Mouse (Mus musculus) heart, embryonic 15.5 days (tissue): ENCODE results near the gene Grcc10. TPM values are rescaled to one million over a fixed set of nuclear protein-coding genes. Genes with fewer than 3 reads are reported as not detected.

ENCODE experiments used
- ATAC-seq: fragments of 200-750 bp; cut with Nextera tagmentation; replicated peaks from 2 replicates; pipeline ENCODE4 v1.8.0; 2017; ENCODE audit warnings: low read depth, moderate TSS enrichment; ENCODE audit not compliant: insufficient number of reproducible peaks, insufficient read depth, low FRiP score
- H3K27ac ChIP-seq: fragments of 300-500 bp; sonication (generic); 2 replicates; pipeline ENCODE4 v1.5.1; 2015; ENCODE audit warnings: mild to moderate bottlenecking, inconsistent platforms
- H3K27me3 ChIP-seq: fragments of 300-500 bp; sonication (generic); 2 replicates; pipeline ENCODE4 v1.6.1; 2015; ENCODE audit warnings: inconsistent platforms
- H3K36me3 ChIP-seq: fragments of 300-500 bp; sonication (generic); 2 replicates; pipeline ENCODE4 v1.6.1; 2015; ENCODE audit warnings: mild to moderate bottlenecking, inconsistent platforms
- H3K4me1 ChIP-seq: fragments of 300-500 bp; sonication (generic); replicated peaks from 2 replicates; pipeline ENCODE4 v1.6.1; 2015; ENCODE audit warnings: inconsistent platforms
- H3K4me2 ChIP-seq: fragments of 300-500 bp; sonication (generic); 2 replicates; pipeline ENCODE4 v1.6.1; 2015; ENCODE audit warnings: inconsistent platforms, mild to moderate bottlenecking, moderate library complexity
- H3K4me3 ChIP-seq: fragments of 300-500 bp; sonication (generic); 2 replicates; pipeline ENCODE4 v1.5.1; 2015; ENCODE audit warnings: mild to moderate bottlenecking, inconsistent platforms
- H3K9ac ChIP-seq: fragments of 300-500 bp; sonication (generic); 2 replicates; pipeline ENCODE4 v1.6.1; 2015; ENCODE audit warnings: mild to moderate bottlenecking, inconsistent platforms
- H3K9me3 ChIP-seq: fragments of 300-500 bp; sonication (generic); replicated peaks from 2 replicates; pipeline ENCODE4 v1.6.1; 2016; ENCODE audit warnings: inconsistent platforms
- WGBS: fragments of 180-500 bp; shearing (Covaris S2); methylation state at CpG from one replicate; pipeline ENCODE4 v1.1.7; 2015; ENCODE audit warnings: mixed read lengths; 5-methylcytosine and 5-hydroxymethylcytosine counted together
- polyA plus RNA-seq: library from polyadenylated mRNA; unstranded; fragments of >200 nt; fragmentation: Nextera tagmentation; extraction: Ambion mirVana; gene quantifications from 2 replicates; pipeline ENCODE4 v1.2.1, GENCODE M21; 2015

Grcc10 gene
- polyA plus RNA-seq, 1 experiment from 2014 or later = 416 TPM

DNA sequence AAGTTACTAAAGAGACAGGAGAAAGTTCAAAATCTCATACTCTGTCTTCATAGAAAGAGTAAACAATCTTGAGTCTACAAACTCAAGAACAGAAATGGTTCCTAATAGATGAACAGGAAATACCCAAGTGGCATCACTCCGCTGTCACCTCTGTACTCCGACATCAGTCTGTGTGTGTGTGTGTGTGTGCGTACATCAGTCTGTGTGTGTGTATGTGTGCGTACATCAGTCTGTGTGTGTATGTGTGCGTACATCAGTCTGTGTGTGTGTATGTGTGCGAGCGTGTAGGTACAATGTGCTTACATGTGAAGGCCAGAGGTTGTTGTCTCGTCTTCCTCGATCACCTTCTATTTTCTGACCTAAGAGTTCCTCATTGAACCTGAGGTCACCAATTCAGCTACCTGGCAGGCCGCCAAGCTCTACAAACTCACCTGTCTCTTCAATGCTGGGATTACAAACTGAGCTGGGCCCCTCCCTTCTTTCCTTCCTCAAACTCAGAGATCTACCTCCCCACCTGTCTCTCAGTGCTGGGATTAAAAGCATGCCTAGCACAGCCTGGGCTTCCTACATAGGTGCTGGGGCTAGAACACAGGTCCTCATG, 32.8 kb downstream of the Grcc10 start:
- Histone ChIP-seq H3K4me1 (peaks cover 25% of the 10 kb centered on the region), H3K9me3 (no peaks in the 10 kb centered on the region), H3K4me2 (no peak overlapping the region), H3K9ac (no peak overlapping the region), H3K4me3 (no peak overlapping the region), H3K36me3 (peaks cover 31% of the 10 kb centered on the region), H3K27ac (no peak overlapping the region), H3K27me3 (no peaks in the 10 kb centered on the region)
- 92% methylated on average over 10 of the region's 10 CpGs for WGBS
- no peak for ATAC-seq

- WGBS = 65% methylated on average over 5 of the region's 5 CpGs
- Histone ChIP-seq H3K9ac (no peak overlapping the region), H3K4me1 (peaks cover 14% of the 10 kb centered on the region), H3K4me3 (no peak overlapping the region), H3K9me3 (no peaks in the 10 kb centered on the region), H3K27me3 (no peaks in the 10 kb centered on the region), H3K4me2 (no peak overlapping the region), H3K36me3 (peaks cover 50% of the 10 kb centered on the region), H3K27ac (no peak overlapping the region)
- ATAC-seq = no peak
Observed at GRCm38 (mm10) chr6:124706061-124706627, 35.0 kb downstream of the Grcc10 start.

GRCm38 (mm10) chr6:124704417-124704816, 36.8 kb downstream of the Grcc10 start:
- H3K9me3 ChIP-seq = no peaks in the 10 kb centered on the region
- no peaks in the 10 kb centered on the region for H3K27me3 ChIP-seq
- H3K4me3 ChIP-seq = no peak overlapping the region
- H3K4me1 ChIP-seq = peaks cover 15% of the 10 kb centered on the region
- H3K36me3 ChIP-seq = peaks cover 50% of the 10 kb centered on the region
- ATAC-seq = no peak
- WGBS = 91% methylated on average over 2 of the region's 2 CpGs
- H3K4me2 ChIP-seq = no peak overlapping the region
- H3K27ac ChIP-seq = no peak overlapping the region
- no peak overlapping the region for H3K9ac ChIP-seq

- no peaks in the 10 kb centered on the region for H3K9me3 ChIP-seq
- ATAC-seq = no peak
- H3K27me3 ChIP-seq = no peaks in the 10 kb centered on the region
- H3K4me2 ChIP-seq = no peak overlapping the region
- WGBS = 59% methylated on average over 7 of the region's 7 CpGs
- H3K4me1 ChIP-seq = peaks cover 14% of the 10 kb centered on the region
- no peak overlapping the region for H3K27ac ChIP-seq
- H3K4me3 ChIP-seq = no peak overlapping the region
- no peak overlapping the region for H3K9ac ChIP-seq
- peaks cover 50% of the 10 kb centered on the region for H3K36me3 ChIP-seq
Observed at GRCm38 (mm10) chr6:124703789-124704188, 37.4 kb downstream of the Grcc10 start.

DNA sequence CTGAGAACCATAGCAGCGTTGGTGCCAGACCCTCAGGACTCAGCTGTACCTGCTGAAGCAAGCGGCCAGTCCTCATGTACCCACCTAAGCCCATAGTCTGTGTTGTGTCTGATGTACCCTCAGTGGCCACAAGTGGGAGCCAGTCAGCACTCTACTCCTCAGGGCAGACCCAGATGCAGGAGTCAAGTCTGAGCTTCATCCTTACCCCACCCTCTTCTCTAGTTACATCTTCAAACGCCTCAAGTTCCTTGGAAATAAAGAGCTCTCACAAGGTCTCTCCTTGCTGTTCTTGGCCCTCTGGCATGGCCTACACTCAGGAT, 38.4 kb downstream of the Grcc10 start:
- Histone ChIP-seq H3K27me3 (no peaks in the 10 kb centered on the region), H3K4me1 (peaks cover 14% of the 10 kb centered on the region), H3K4me2 (no peak overlapping the region), H3K4me3 (no peak overlapping the region), H3K9me3 (no peaks in the 10 kb centered on the region), H3K9ac (no peak overlapping the region), H3K27ac (no peak overlapping the region), H3K36me3 (peaks cover 43% of the 10 kb centered on the region)
- ATAC-seq = peak; percentile 48; the same call in 1 of the 2 replicates
- 43% methylated on average over 3 of the region's 3 CpGs for WGBS

DNA sequence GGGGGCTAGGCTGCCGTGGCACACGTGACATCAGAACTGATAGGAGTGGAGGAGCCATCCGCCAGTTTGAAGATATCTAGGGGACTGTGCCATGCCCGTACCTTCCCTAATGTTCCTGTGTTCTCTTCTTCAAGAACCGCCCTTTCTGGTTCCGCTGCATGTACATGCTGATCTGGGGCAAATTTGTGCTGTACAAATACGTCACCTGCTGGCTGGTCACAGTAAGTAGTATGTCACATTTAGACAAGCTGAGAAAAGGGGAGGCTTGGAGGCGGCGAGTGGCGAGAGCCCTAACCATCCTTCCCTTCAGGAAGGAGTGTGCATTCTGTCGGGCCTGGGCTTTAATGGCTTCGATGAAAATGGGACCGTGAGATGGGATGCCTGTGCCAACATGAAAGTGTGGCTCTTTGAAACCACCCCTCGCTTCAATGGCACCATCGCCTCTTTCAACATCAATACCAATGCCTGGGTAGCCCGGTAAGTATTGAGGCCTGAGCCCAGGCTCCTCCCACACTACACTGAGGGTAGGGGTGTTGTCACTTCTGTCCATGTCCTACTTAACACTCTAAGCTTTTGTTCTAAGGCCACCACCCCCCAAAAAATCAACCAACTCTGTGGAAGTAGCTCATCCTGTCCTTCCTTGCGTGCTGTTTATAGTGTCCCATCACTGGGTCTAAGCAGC, 38.9 kb downstream of the Grcc10 start:
- Histone ChIP-seq H3K36me3 (peaks cover 43% of the 10 kb centered on the region), H3K27ac (no peak overlapping the region)

DNA sequence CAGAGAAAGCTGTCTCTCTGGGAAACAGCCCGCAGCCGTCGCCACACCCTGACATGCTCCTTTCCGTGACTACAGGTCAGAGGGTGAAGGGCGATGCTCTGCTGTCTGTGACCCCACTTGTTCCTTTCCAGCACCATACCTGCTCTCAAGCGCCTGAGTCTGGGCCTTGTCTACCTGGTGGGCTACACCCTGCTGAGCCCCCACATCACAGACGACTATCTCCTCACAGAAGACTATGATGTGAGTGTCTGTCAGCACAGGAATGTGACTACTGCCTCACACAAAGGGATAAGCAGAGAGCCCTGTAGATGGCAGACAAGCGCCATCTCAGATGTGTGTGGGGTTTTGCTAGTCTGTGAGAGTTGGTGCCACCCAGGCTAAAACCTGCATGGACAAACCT, 39.8 kb downstream of the Grcc10 start:
- no peaks in the 10 kb centered on the region for H3K27me3 ChIP-seq
- no peak overlapping the region for H3K9ac ChIP-seq
- H3K27ac ChIP-seq = no peak overlapping the region
- no peak overlapping the region for H3K4me3 ChIP-seq
- 71% methylated on average over 8 of the region's 8 CpGs for WGBS
- H3K9me3 ChIP-seq = no peaks in the 10 kb centered on the region
- H3K4me1 ChIP-seq = peaks cover 14% of the 10 kb centered on the region
- no peak overlapping the region for H3K4me2 ChIP-seq
- no peak; the same call in 1 of the 2 replicates for ATAC-seq
- H3K36me3 ChIP-seq = peaks cover 43% of the 10 kb centered on the region

More for the DNA sequence above, 38.9 kb downstream of the Grcc10 start:
- Histone ChIP-seq H3K4me3 (no peak overlapping the region), H3K27me3 (no peaks in the 10 kb centered on the region), H3K9me3 (no peaks in the 10 kb centered on the region), H3K9ac (no peak overlapping the region), H3K4me2 (no peak overlapping the region), H3K4me1 (peaks cover 14% of the 10 kb centered on the region)
- WGBS = 92% methylated on average over 17 of the region's 17 CpGs
- no peak for ATAC-seq

GRCm38 (mm10) chr6:124699962-124700610, 41.1 kb downstream of the Grcc10 start:
- Histone ChIP-seq H3K27me3 (no peaks in the 10 kb centered on the region), H3K36me3 (peaks cover 36% of the 10 kb centered on the region), H3K4me1 (peaks cover 14% of the 10 kb centered on the region), H3K9ac (no peak overlapping the region), H3K4me3 (no peak overlapping the region), H3K9me3 (no peaks in the 10 kb centered on the region), H3K27ac (peak overlapping the region; percentile 48), H3K4me2 (no peak overlapping the region)
- ATAC-seq = peak; percentile 37
- WGBS = 75% methylated on average over 11 of the region's 11 CpGs

- no peaks in the 10 kb centered on the region for H3K9me3 ChIP-seq
- H3K4me3 ChIP-seq = no peak overlapping the region
- H3K36me3 ChIP-seq = peaks cover 29% of the 10 kb centered on the region
- H3K9ac ChIP-seq = no peak overlapping the region
- H3K4me2 ChIP-seq = no peak overlapping the region
- no peak for ATAC-seq
- no peak overlapping the region for H3K27ac ChIP-seq
- peaks cover 19% of the 10 kb centered on the region for H3K4me1 ChIP-seq
- 88% methylated on average over 4 of the region's 4 CpGs for WGBS
- no peaks in the 10 kb centered on the region for H3K27me3 ChIP-seq
Observed at GRCm38 (mm10) chr6:124699366-124699765, 41.8 kb downstream of the Grcc10 start.

DNA sequence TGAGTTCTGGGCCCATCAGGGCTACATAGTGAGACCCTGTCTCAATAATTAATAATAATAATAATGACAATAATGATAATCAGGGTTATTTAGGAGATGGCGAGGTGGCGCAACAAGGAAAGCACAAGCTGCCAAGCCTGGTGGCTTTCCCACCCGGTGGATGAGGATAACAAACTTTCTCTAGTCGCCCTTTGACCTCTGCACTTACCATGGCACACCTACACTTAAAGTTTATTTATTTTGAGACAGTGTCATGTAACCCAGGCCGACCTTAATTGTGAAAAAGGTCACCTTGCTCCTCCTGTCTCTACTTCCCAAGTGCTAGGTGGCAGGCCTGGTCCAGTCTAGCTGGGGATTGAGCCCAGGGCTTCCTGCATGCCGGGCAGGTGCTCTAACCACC, 42.4 kb downstream of the Grcc10 start:
- no peaks in the 10 kb centered on the region for H3K27me3 ChIP-seq
- peaks cover 25% of the 10 kb centered on the region for H3K4me1 ChIP-seq
- WGBS = 82% methylated on average over 6 of the region's 6 CpGs
- no peak overlapping the region for H3K4me2 ChIP-seq
- no peak overlapping the region for H3K4me3 ChIP-seq
- no peaks in the 10 kb centered on the region for H3K9me3 ChIP-seq
- H3K9ac ChIP-seq = no peak overlapping the region
- H3K27ac ChIP-seq = no peak overlapping the region
- ATAC-seq = no peak
- peaks cover 22% of the 10 kb centered on the region for H3K36me3 ChIP-seq

GRCm38 (mm10) chr6:124696441-124697150, 44.6 kb downstream of the Grcc10 start:
- Histone ChIP-seq H3K27ac (no peak overlapping the region), H3K4me1 (peaks cover 32% of the 10 kb centered on the region), H3K27me3 (no peaks in the 10 kb centered on the region), H3K9me3 (no peaks in the 10 kb centered on the region), H3K4me2 (no peak overlapping the region), H3K4me3 (no peak overlapping the region), H3K9ac (no peak overlapping the region), H3K36me3 (peaks cover under 1% of the 10 kb centered on the region; the same call in 1 of the 2 replicates)
- ATAC-seq = no peak
- 81% methylated on average over 7 of the region's 7 CpGs for WGBS
